Mouse (Mus musculus): ENCODE measurements around the gene Cop1.
A peak's percentile ranks its signal among the peaks of the same experiment; 100 is the strongest.

DNA sequence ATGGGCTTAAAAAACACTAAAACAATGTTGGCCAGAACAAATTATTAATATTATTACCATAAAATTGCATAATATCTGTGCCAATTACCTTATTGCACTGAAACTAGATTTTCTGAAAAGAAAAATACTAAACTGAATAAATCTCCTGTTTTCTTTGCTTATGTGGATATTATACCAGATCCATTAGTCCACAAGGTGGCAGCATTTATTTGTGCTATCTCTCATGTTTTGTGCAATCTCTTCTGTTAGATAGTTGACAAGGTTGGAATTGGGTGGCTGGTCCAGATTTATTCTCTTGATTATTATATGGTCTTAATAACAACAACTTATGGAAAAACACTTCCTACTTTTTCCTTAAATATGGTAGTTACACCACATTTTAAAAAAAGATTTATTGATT, 58.1 kb downstream of the Cop1 start:
- TF ChIP-seq ZKSCAN1 (IDR thresholded peaks at IDR 0.05; ENCODE audit: low read depth, low read length) = no peak
- peak in 2 of 3 experiments; percentile 21 to 53; a peak in 4 of 6 replicates for TF ChIP-seq CTCF (IDR thresholded peaks at IDR 0.05 in 2 of 3, conservative IDR thresholded peaks at IDR 0.05 in 1 of 3; ENCODE audit: control insufficient read depth in 1 of 3, insufficient read depth in 1 of 3, low read depth in 2 of 3, low read length in 3 of 3, poor library complexity in 1 of 3, severe bottlenecking in 1 of 3)
- TF ChIP-seq GABPA (IDR thresholded peaks at IDR 0.05; ENCODE audit: low read depth, low read length) = no peak

Measured in MEL (cell line).